12 mouse cellular contexts compared by ENCODE assay signal in the genomic region with DNA sequence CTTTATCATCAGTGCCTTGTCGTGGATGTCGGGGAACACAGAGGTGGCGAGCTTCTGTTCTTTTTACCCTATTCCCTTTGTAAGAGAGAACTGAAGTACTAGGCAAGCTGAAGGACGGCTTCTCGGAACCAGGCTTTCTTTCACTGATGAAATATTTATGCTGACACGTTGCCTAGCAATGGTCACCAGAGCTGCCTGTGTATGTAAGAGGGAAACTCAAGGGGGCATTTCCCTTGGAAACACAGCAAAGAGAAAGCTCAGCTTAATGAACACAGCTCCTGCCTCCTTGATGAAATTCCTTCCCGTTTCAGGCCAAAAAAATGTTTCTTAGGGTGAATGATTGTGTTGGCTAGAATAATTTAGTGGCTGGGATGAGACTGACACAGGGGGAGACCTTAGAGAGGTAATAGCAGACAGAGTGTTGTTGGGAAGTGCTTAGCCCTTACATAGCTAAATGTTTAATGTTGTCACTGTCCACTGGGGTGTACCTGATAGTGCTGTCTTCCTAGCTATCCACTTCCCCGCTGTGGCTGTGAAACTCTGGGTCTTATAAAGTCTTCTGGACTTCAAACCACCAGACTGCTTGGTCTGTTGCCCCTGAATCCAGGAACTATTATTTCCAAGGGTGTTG.
DNase-seq lines count a peak whose midpoint lies in the region; ATAC-seq and TF ChIP-seq lines count a peak whose summit lies in the region.
"Had no signal": no experiment of that assay in that cellular context is flagged by ENCODE, and none has a peak within 500 bp of the region (broad histone marks: within the 10 kb centered on the region; RNA-seq: fewer than 3 reads in every experiment).

No protein-coding gene starts in this region.

- TF ChIP-seq POLR2A in lung, adult 2 months (IDR thresholded peaks at IDR 0.05; ENCODE audit: borderline replicate concordance, extremely low read depth, low read depth, low read length) = no peak

- no peaks in the 10 kb centered on the region for H3K4me1 ChIP-seq in lung, embryonic 16.5 days (replicated peaks; ENCODE audit: control insufficient read depth, insufficient read depth, low read length)
- no peaks in the 10 kb centered on the region for H3K4me1 ChIP-seq in lung, adult 2 months (ENCODE audit: control insufficient read depth, insufficient read depth, low read length)
- no peaks in the 10 kb centered on the region for H3K4me1 ChIP-seq in forebrain, embryonic 11.5 days (replicated peaks; ENCODE audit: control insufficient read depth, insufficient read depth, low read length)
- 0 out of 2 replicates have a peak, but pooled peaks cover 3% of the 10 kb centered on the region for H3K4me1 ChIP-seq in hindbrain, postnatal 0 days (ENCODE audit: insufficient read depth, low read length)
- H3K4me1 ChIP-seq in neural tube, embryonic 13.5 days (replicated peaks) = peaks cover 11% of the 10 kb centered on the region
- H3K4me1 ChIP-seq in heart, embryonic 10.5 days = no peaks in the 10 kb centered on the region; the same call in 1 of the 2 replicates
- H3K4me1 ChIP-seq: limb, embryonic 15.5 days; megakaryocyte, embryonic 14.5 days had no signal

- no peaks in the 10 kb centered on the region for H3K36me3 ChIP-seq in lung, embryonic 16.5 days (ENCODE audit: control insufficient read depth, insufficient read depth, low read length)
- no peaks in the 10 kb centered on the region for H3K36me3 ChIP-seq in forebrain, embryonic 11.5 days (ENCODE audit: control insufficient read depth, insufficient read depth, low read length)
- no peaks in the 10 kb centered on the region for H3K36me3 ChIP-seq in hindbrain, postnatal 0 days (ENCODE audit: insufficient read depth, low read length)
- no peaks in the 10 kb centered on the region for H3K36me3 ChIP-seq in neural tube, embryonic 13.5 days
- H3K36me3 ChIP-seq in heart, embryonic 10.5 days = no peaks in the 10 kb centered on the region
- H3K36me3 ChIP-seq: limb, embryonic 15.5 days had no signal

- H3K27ac ChIP-seq in lung, embryonic 16.5 days (ENCODE audit: low read length) = no peak overlapping the region
- 0 out of 2 replicates have a peak overlapping the region, but pooled peaks have one; percentile 0 for H3K27ac ChIP-seq in forebrain, embryonic 11.5 days (ENCODE audit: low read depth, low read length)
- H3K27ac ChIP-seq in hindbrain, postnatal 0 days = 0 out of 2 replicates have a peak overlapping the region, but pooled peaks have one; percentile 23
- H3K27ac ChIP-seq in neural tube, embryonic 13.5 days (replicated peaks) = 0 out of 2 replicates have a peak overlapping the region, but pooled peaks have one; percentile 2
- no peak overlapping the region for H3K27ac ChIP-seq in heart, embryonic 10.5 days
- H3K27ac ChIP-seq: heart, adult 2 months; limb, embryonic 15.5 days had no signal

- no peak overlapping the region for H3K4me2 ChIP-seq in lung, embryonic 16.5 days (ENCODE audit: low read depth, low read length)
- H3K4me2 ChIP-seq in forebrain, embryonic 11.5 days (ENCODE audit: low read depth, low read length, severe bottlenecking) = no peak overlapping the region
- no peak overlapping the region for H3K4me2 ChIP-seq in hindbrain, postnatal 0 days (ENCODE audit: low read depth, low read length)
- peak overlapping the region; percentile 9; the same call in 1 of the 2 replicates for H3K4me2 ChIP-seq in neural tube, embryonic 13.5 days
- H3K4me2 ChIP-seq: limb, embryonic 15.5 days had no signal

- no peak overlapping the region for H3K9ac ChIP-seq in lung, embryonic 16.5 days (ENCODE audit: low read length)
- H3K9ac ChIP-seq in forebrain, embryonic 11.5 days (ENCODE audit: low read length) = no peak overlapping the region
- no peak overlapping the region for H3K9ac ChIP-seq in hindbrain, postnatal 0 days (replicated peaks; ENCODE audit: low read length)
- H3K9ac ChIP-seq in neural tube, embryonic 13.5 days = no peak overlapping the region
- H3K9ac ChIP-seq: limb, embryonic 15.5 days had no signal

- peak; percentile 31; the same call in 1 of the 2 replicates for ATAC-seq in lung, embryonic 16.5 days (ENCODE audit: low read depth)
- ATAC-seq in forebrain, embryonic 11.5 days (replicated peaks; ENCODE audit: low FRiP score) = peak; percentile 58; the same call in 1 of the 2 replicates
- peak; percentile 83 for ATAC-seq in hindbrain, postnatal 0 days
- ATAC-seq in neural tube, embryonic 13.5 days (ENCODE audit: low read depth) = peak; percentile 43; the same call in 1 of the 2 replicates
- ATAC-seq in megakaryocyte-erythroid progenitor cell, adult 5-6 weeks (replicated peaks; ENCODE audit: low FRiP score, low TSS enrichment, poor library complexity, severe bottlenecking) = no peak
- ATAC-seq: inflammation-experienced regulatory T-cells, adult 6 months had no signal

- no peaks in the 10 kb centered on the region for H3K9me3 ChIP-seq in lung, embryonic 16.5 days (ENCODE audit: control insufficient read depth, low read length)
- no peaks in the 10 kb centered on the region for H3K9me3 ChIP-seq in forebrain, embryonic 11.5 days (ENCODE audit: control insufficient read depth, low read length)
- no peaks in the 10 kb centered on the region for H3K9me3 ChIP-seq in hindbrain, postnatal 0 days (ENCODE audit: low read length)
- H3K9me3 ChIP-seq in neural tube, embryonic 13.5 days = no peaks in the 10 kb centered on the region
- H3K9me3 ChIP-seq in heart, embryonic 10.5 days = no peaks in the 10 kb centered on the region
- H3K9me3 ChIP-seq: limb, embryonic 15.5 days; megakaryocyte, embryonic 14.5 days had no signal

- no peak for DNase-seq in lung, adult 2 months
- no peak for DNase-seq in forebrain, embryonic 11.5 days (ENCODE audit: low spot score)
- DNase-seq in hindbrain, postnatal 0 days (ENCODE audit: low spot score) = peak; percentile 77
- DNase-seq in heart, embryonic 10.5 days (ENCODE audit: low spot score) = no peak
- no peak for DNase-seq in adrenal gland, adult 2 months
- DNase-seq: heart, adult 2 months had no signal

- no peaks in the 10 kb centered on the region for H3K27me3 ChIP-seq in lung, embryonic 16.5 days (ENCODE audit: control insufficient read depth, insufficient read depth, low read depth, low read length)
- no peaks in the 10 kb centered on the region for H3K27me3 ChIP-seq in forebrain, embryonic 11.5 days (ENCODE audit: control insufficient read depth, insufficient read depth, low read length)
- no peaks in the 10 kb centered on the region for H3K27me3 ChIP-seq in hindbrain, postnatal 0 days (ENCODE audit: insufficient read depth, low read length)
- no peaks in the 10 kb centered on the region for H3K27me3 ChIP-seq in neural tube, embryonic 13.5 days
- no peaks in the 10 kb centered on the region for H3K27me3 ChIP-seq in heart, embryonic 10.5 days (ENCODE audit: insufficient read depth, poor library complexity, severe bottlenecking)
- H3K27me3 ChIP-seq: limb, embryonic 15.5 days; megakaryocyte, embryonic 14.5 days had no signal

- no peak for TF ChIP-seq CTCF in lung, adult 2 months (IDR thresholded peaks at IDR 0.05; ENCODE audit: insufficient read depth, low read length)
- TF ChIP-seq CTCF in hindbrain, postnatal 0 days (IDR thresholded peaks at IDR 0.05; ENCODE audit: low read depth) = 0 out of 2 replicates have a peak, but pooled peaks have one; percentile 16

- 42% methylated on average over 8 of the region's 8 CpGs for WGBS in lung, embryonic 16.5 days
- 46% methylated on average over 8 of the region's 8 CpGs for WGBS in lung, adult 2 months
- 35% methylated on average over 8 of the region's 8 CpGs for WGBS in forebrain, embryonic 11.5 days
- WGBS in hindbrain, postnatal 0 days = 13% methylated on average over 8 of the region's 8 CpGs
- 21% methylated on average over 8 of the region's 8 CpGs for WGBS in neural tube, embryonic 13.5 days
- WGBS in heart, embryonic 10.5 days = 75% methylated on average over 8 of the region's 8 CpGs

- no peak overlapping the region for H3K4me3 ChIP-seq in lung, embryonic 16.5 days (ENCODE audit: low read length)
- H3K4me3 ChIP-seq in lung, adult 2 months (replicated peaks; ENCODE audit: extremely low read depth, low read depth, low read length) = no peak overlapping the region
- no peak overlapping the region for H3K4me3 ChIP-seq in forebrain, embryonic 11.5 days (ENCODE audit: low read depth, low read length)
- no peak overlapping the region for H3K4me3 ChIP-seq in hindbrain, postnatal 0 days (ENCODE audit: low read length)
- H3K4me3 ChIP-seq in neural tube, embryonic 13.5 days = no peak overlapping the region
- no peak overlapping the region for H3K4me3 ChIP-seq in heart, embryonic 10.5 days
- H3K4me3 ChIP-seq: heart, adult 2 months; limb, embryonic 15.5 days; megakaryocyte, embryonic 14.5 days had no signal

Comparison
In these comparisons a context has a peak if more than half of its experiments do, and no peak if none do; other contexts are left out.
1. H3K27ac ChIP-seq: peak in forebrain, embryonic 11.5 days (single experiment), hindbrain, postnatal 0 days (single experiment) and neural tube, embryonic 13.5 days (single experiment); none in lung, embryonic 16.5 days (single experiment) and heart, embryonic 10.5 days (single experiment).